Mouse (Mus musculus): Measurements from ENCODE around the gene Gm7347.
"Not testable (repeated sequence)": the region's sequence is repeated elsewhere in the genome, so short reads cannot be mapped to it uniquely, and the experiment has no call there.

Gene Gm7347

DNA sequence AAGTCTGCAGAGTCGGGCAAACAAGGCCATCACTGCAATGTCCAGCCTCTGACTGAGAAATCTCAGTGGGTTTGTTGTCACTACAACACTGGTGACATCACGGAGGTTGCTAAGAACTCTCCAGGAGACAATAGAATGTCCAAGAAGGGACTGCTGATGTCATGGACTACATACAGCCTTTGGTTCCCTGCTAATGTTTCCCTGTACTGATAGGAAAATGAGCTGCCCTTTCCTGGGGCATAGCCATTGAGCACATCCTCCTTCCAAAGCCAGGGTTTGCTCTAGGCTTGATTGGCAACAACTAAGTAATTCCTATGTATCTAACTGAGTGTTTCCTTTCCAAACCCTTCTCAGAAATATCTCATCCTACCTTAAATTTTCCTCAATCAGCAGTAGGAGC is at the start of gene Gm7347:
Gm7347 (minus strand) TSS at position 101 of the 400 bp plus-strand sequence.
- not testable (repeated sequence) for DNase-seq (ENCODE audit: inconsistent age in 2 of 2, low spot score in 1 of 2)

DNA sequence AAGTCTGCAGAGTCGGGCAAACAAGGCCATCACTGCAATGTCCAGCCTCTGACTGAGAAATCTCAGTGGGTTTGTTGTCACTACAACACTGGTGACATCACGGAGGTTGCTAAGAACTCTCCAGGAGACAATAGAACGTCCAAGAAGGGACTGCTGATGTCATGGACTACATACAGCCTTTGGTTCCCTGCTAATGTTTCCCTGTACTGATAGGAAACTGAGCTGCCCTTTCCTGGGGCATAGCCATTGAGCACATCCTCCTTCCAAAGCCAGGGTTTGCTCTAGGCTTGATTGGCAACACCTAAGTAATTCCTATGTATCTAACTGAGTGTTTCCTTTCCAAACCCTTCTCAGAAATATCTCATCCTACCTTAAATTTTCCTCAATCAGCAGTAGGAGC is 46.9 kb upstream of the Gm7347 start, which contains the start of gene 5031410I06Rik:
5031410I06Rik (minus strand) TSS at position 101 of the 400 bp plus-strand sequence.
- DNase-seq (ENCODE audit: inconsistent age in 2 of 2, low spot score in 1 of 2) = not testable (repeated sequence)

DNA sequence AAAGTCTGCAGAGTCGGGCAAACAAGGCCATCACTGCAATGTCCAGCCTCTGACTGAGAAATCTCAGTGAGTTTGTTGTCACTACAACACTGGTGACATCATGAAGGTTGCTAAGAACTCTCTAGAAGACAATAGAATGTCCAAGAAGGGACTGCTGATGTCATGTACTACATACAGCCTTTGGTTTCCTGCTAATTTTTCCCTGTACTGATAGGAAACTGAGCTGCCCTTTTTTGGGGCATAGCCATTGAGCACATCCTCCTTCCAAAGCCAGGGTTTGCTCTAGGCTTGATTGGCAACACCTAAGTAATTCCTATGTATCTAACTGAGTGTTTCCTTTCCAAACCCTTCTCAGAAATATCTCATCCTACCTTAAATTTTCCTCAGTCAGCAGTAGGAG is 30.8 kb upstream of the Gm7347 start, which contains the start of gene Gm10471:
Gm10471 (minus strand) TSS at position 101 of the 400 bp plus-strand sequence.
- DNase-seq (ENCODE audit: inconsistent age in 2 of 2, low spot score in 1 of 2) = not testable (repeated sequence)

DNA sequence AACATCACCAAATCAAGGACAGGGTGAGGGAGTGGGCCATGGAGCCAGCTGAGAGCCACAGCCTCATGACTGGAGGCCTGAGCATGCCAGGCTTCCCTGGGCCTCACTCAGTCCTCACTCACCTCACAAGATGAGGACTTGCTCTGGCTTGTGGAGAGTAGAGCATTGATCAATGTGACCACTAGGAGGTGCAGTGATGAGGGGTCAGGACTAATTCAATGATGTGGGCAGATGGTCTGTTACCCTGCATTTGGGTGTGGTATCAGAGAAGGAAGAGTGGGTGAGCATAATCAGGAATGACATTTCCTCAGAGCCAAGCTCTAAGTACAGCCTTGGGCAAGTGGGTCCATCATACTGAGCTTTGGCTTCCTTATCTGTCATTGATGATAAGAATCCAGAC is 20.6 kb upstream of the Gm7347 start:
- DNase-seq (ENCODE audit: inconsistent age in 2 of 2, low spot score in 1 of 2) = peak in 1 of 2 experiments; percentile 30

DNA sequence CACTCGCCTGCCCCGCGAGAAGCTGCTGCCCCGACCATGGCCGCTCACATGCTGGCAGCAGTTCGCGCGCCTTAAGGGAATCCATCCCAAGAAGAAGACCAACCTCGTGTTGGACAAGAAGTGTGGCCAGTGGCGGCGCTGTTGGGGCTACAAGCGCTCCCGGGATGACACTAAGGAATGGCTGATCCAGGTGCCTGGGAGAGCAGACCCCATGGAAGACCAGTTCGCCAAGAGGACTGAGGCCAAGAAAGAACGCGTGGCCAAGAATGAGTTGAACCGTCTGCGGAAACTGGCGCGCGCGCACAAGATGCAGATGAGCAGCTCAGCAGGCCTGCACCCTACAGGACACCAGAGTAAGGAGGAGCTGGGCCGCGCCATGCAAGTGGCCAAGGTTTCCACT is 12.3 kb upstream of the Gm7347 start:
- no peak for DNase-seq (ENCODE audit: inconsistent age in 2 of 2, low spot score in 1 of 2)

DNA sequence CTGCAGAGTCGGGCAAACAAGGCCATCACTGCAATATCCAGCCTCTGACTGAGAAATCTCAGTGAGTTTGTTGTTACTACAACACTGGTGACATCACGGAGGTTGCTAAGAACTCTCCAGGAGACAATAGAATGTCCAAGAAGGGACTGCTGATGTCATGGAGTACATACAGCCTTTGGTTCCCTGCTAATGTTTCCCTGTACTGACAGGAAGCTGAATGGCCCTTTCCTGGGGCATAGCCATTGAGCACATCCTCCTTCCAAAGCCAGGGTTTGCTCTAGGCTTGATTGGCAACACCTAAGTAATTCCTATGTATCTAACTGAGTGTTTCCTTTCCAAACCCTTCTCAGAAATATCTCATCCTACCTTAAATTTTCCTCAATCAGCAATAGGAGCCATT is 18.9 kb downstream of the Gm7347 start, which contains the start of gene Speer4a:
Speer4a (minus strand) TSS at position 101 of the 400 bp plus-strand sequence.
- not testable (repeated sequence) for DNase-seq (ENCODE audit: inconsistent age in 2 of 2, low spot score in 1 of 2)

DNA sequence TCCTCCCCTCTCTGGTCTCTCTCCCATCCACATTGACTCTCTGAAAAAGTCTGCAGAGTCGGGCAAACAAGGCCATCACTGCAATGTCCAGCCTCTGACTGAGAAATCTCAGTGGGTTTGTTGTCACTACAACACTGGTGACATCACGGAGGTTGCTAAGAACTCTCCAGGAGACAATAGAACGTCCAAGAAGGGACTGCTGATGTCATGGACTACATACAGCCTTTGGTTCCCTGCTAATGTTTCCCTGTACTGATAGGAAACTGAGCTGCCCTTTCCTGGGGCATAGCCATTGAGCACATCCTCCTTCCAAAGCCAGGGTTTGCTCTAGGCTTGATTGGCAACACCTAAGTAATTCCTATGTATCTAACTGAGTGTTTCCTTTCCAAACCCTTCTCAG is 35.6 kb downstream of the Gm7347 start, which contains the start of gene Gm5862:
Gm5862 (minus strand) TSS at position 101 of the 400 bp plus-strand sequence.
- DNase-seq (ENCODE audit: inconsistent age in 2 of 2, low spot score in 1 of 2) = not testable (repeated sequence)

DNA sequence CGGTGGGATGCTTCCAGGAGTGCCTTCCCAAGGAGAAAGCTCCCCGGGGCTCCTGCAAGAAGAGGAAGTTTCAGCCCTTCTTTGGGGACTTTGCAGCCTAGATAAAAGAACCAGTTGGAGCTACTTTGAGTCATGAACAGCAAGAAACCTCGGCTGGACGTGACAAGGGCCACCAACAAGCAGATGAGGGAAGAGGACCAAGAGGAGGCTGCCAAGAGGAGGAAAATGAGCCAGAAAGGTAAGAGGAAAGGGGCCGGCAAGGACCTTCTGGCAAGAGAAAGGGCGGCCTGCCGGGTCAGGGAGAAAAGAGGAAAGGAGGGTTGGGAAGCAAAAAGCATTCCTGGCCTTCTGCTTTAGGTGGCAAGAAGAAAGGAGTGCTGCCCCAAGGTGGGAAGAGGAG is 50.7 kb downstream of the Gm7347 start:
- not testable (repeated sequence) for DNase-seq (ENCODE audit: inconsistent age in 2 of 2, low spot score in 1 of 2)

DNA sequence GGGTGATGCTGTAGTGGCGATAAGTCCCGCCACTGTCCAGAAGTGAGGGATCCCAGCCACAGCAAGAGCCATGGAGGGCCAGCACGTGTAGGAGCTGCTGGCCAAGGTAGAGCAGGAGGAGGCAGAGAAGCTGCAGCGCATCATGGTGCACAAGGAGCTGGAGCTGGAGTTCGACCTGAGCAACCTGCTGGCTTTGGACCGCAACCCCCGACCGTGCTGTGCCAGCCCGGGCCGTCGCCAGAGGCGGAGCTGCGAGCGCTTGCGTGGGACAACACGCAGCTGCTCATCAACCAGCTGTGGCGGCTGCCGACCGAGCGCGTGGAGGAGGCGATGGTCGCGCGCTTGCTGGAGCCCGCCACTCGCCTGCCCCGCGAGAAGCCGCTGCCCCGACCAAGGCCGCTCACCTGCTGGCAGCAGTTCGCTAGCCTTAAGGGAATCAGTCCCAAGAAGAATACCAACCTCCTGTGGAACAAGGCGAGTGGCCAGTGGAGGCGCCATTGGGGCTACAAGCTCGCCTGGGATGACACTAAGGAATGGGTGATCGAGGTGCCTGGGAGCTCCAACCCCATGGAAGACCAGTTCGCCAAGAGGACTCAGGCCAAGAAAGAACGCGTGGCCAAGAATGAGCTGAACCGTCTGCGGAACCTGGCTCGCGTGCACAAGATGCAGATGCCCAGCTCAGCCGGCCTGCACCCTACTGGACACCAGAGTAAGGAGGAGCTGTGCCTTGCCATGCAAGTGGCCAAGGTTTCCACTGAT is 51.3 kb downstream of the Gm7347 start:
- DNase-seq (ENCODE audit: inconsistent age in 2 of 2, low spot score in 1 of 2) = peak; percentile 40 to 75

DNA sequence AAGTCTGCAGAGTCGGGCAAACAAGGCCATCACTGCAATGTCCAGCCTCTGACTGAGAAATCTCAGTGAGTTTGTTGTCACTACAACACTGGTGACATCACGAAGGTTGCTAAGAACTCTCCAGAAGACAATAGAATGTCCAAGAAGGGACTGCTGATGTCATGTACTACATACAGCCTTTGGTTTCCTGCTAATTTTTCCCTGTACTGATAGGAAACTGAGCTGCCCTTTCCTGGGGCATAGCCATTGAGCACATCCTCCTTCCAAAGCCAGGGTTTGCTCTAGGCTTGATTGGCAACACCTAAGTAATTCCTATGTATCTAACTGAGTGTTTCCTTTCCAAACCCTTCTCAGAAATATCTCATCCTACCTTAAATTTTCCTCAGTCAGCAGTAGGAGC is 53.7 kb downstream of the Gm7347 start, which contains the start of gene Gm1979:
Gm1979 (minus strand) TSS at position 101 of the 400 bp plus-strand sequence.
- DNase-seq (ENCODE audit: inconsistent age in 2 of 2, low spot score in 1 of 2) = not testable (repeated sequence)
